Mouse (Mus musculus) megakaryocyte, embryonic 14.5 days (primary cell): Measurements from ENCODE around the gene Dock11.

Experiments used
- FLI1 ChIP-seq: IDR thresholded peaks from 2 replicates; pipeline ENCODE4 v1.6.1; 2012; ENCODE audit warnings: low read length, inconsistent platforms, mixed read lengths
- GATA1 ChIP-seq: IDR thresholded peaks from 3 replicates; pipeline ENCODE4 v1.6.1; 2012; ENCODE audit warnings: mixed read lengths, low read length, inconsistent platforms, borderline replicate concordance

DNA sequence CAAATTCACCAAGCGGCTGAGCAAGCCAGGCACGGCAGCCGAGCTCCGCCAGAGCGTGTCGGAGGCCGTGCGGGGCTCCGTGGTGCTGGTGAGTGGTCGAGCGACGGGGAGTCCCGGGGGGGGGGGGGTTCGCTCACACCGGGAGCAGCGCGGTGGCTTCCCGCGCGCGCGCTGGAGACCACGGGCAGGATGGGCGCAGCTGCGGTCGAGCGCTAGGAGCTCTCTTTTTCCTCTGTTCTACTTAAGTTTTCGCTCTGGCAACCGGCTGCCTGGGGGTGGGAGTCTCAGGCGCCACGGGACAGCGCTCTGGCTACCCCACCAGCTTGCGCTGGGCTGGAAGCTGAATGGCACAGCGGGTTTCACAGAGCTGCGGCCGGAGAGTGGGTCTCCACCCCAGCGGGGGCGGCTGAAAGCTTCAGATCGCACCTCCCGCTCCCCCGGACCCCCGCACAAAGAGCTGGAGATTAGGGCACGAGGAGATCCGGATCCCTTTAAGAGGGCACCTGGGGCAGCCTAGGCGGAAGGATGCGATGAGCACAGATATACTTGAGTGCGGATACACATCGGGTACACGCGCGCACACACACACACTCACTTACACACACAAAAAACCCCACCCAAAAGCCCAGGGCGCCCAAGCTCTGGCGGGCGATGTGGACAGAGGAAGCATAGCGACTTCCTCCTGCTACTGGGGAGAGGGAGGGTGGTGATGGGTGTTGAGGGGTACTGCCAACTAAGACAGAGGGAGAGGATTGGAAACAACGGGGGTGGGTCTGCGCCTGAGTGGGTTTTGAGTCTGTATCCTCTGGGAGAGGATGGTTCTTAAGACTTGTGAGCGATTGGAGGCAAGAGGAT, 540 bp downstream of the Dock11 start:
- TF ChIP-seq GATA1 (no peak), FLI1 (no peak)
